Mouse (Mus musculus) stomach, postnatal 0 days (tissue): Measurements from ENCODE around the gene Epp13. TPM values are rescaled to one million over a fixed set of nuclear protein-coding genes. Genes with fewer than 3 reads are reported as not detected.
"Not testable (repeated sequence)": the region's sequence is repeated elsewhere in the genome, so short reads cannot be mapped to it uniquely, and the experiment has no call there.

ENCODE experiments used
- ATAC-seq: fragments of 200-750 bp; cut with Nextera tagmentation; 2 replicates; pipeline ENCODE4 v1.8.0; 2017; ENCODE audit not compliant: low FRiP score, low TSS enrichment
- DNase-seq: peaks from one replicate; pipeline ENCODE4 v3.0.0-alpha.2; 2016; ENCODE audit warnings: low spot score
- H3K27ac ChIP-seq: fragments of 300-500 bp; sonication (generic); replicated peaks from 2 replicates; pipeline ENCODE4 v1.5.1; 2014; ENCODE audit warnings: mild to moderate bottlenecking, control low read depth
- H3K27me3 ChIP-seq: fragments of 300-500 bp; sonication (generic); 2 replicates; pipeline ENCODE4 v1.6.1; 2014; ENCODE audit warnings: low read length; ENCODE audit not compliant: control insufficient read depth, insufficient read depth
- H3K36me3 ChIP-seq: fragments of 300-500 bp; sonication (generic); 2 replicates; pipeline ENCODE4 v1.6.1; 2014; ENCODE audit warnings: low read length, mixed read lengths; ENCODE audit not compliant: control insufficient read depth, insufficient read depth
- H3K4me1 ChIP-seq: fragments of 300-500 bp; sonication (generic); replicated peaks from 2 replicates; pipeline ENCODE4 v1.6.1; 2014; ENCODE audit warnings: antibody characterized with exemption; ENCODE audit not compliant: control insufficient read depth, insufficient read depth
- H3K4me2 ChIP-seq: fragments of 300-500 bp; sonication (generic); replicated peaks from 2 replicates; pipeline ENCODE4 v1.6.1; 2014; ENCODE audit warnings: low read depth, mild to moderate bottlenecking, control low read depth, moderate library complexity
- H3K4me3 ChIP-seq: fragments of 300-500 bp; sonication (generic); 2 replicates; pipeline ENCODE4 v1.5.1; 2014; ENCODE audit warnings: low read depth, low read length, control low read depth
- H3K9ac ChIP-seq: fragments of 300-500 bp; sonication (generic); 2 replicates; pipeline ENCODE4 v1.6.1; 2014; ENCODE audit warnings: mild to moderate bottlenecking, low read length, control low read depth, mixed read lengths
- H3K9me3 ChIP-seq: fragments of 300-500 bp; sonication (generic); 2 replicates; pipeline ENCODE4 v1.6.1; 2016; ENCODE audit warnings: low read length; ENCODE audit not compliant: control insufficient read depth
- CTCF ChIP-seq: IDR thresholded peaks from 2 replicates; pipeline ENCODE4 v1.5.1; 2016; ENCODE audit warnings: antibody characterized with exemption, low read depth, mild to moderate bottlenecking, moderate library complexity
- EP300 ChIP-seq: optimal IDR thresholded peaks from 2 replicates; pipeline ENCODE3; 2016; ENCODE audit warnings: antibody characterized with exemption
- WGBS: fragments of 180-500 bp; shearing (Covaris S2); extraction: QIAGEN DNeasy Blood & Tissue Kit; methylation state at CpG from one replicate; pipeline ENCODE4 v1.1.7; 2014; 5-methylcytosine and 5-hydroxymethylcytosine counted together
- polyA plus RNA-seq: library from polyadenylated mRNA; unstranded; fragments of >200 nt; fragmentation: Nextera tagmentation; extraction: Ambion mirVana; gene quantifications from 2 replicates; pipeline ENCODE4 v1.2.1, GENCODE M21; 2015

Epp13 gene
- not detected in 2 replicates for polyA plus RNA-seq

GRCm38 (mm10) chr7:6252410-6252809 lies at the start of gene Epp13:
TSS of gene Epp13 (plus strand) at chr7:6252710.
- H3K9me3 ChIP-seq: no peaks in the 10 kb centered on the region
- 83% methylated on average over 6 of the region's 6 CpGs for WGBS
- H3K4me2 ChIP-seq: no peak within 1 kb of the TSS
- no peak within 1 kb of the TSS for H3K4me3 ChIP-seq
- no peaks in the 10 kb centered on the region for H3K4me1 ChIP-seq
- no peaks in the 10 kb centered on the region for H3K36me3 ChIP-seq
- no peaks in the 10 kb centered on the region for H3K27me3 ChIP-seq
- TF ChIP-seq CTCF: no peak
- TF ChIP-seq EP300: no peak
- H3K27ac ChIP-seq: no peak within 1 kb of the TSS
- no peak for ATAC-seq
- no peak for DNase-seq
- H3K9ac ChIP-seq: no peak within 1 kb of the TSS

- no peaks in the 10 kb centered on the region for H3K27me3 ChIP-seq
- H3K9me3 ChIP-seq: no peaks in the 10 kb centered on the region
- H3K27ac ChIP-seq: no peak overlapping the region
- DNase-seq (no peak), ATAC-seq (no peak)
- H3K4me2 ChIP-seq: no peak overlapping the region
- no peak overlapping the region for H3K4me3 ChIP-seq
- TF ChIP-seq CTCF (no peak), EP300 (no peak)
- 75% methylated on average over 3 of the region's 3 CpGs for whole genome bisulfite sequencing
- no peaks in the 10 kb centered on the region for H3K4me1 ChIP-seq
- no peak overlapping the region for H3K9ac ChIP-seq
- H3K36me3 ChIP-seq: no peaks in the 10 kb centered on the region
These were observed 48.3 kb upstream of the Epp13 start for GRCm38 (mm10) chr7:6204200-6204599.

- no peak overlapping the region for H3K9ac ChIP-seq
- H3K36me3 ChIP-seq: no peaks in the 10 kb centered on the region
- no peak overlapping the region for H3K4me2 ChIP-seq
- H3K9me3 ChIP-seq: no peaks in the 10 kb centered on the region
- 47% methylated on average over 5 of the region's 5 CpGs for WGBS
- no peak for ATAC-seq
- TF ChIP-seq EP300 (no peak), CTCF (peak; percentile 52)
- H3K4me3 ChIP-seq: no peak overlapping the region
- no peaks in the 10 kb centered on the region for H3K27me3 ChIP-seq
- peak; percentile 19 for DNase-seq
- H3K4me1 ChIP-seq: no peaks in the 10 kb centered on the region
- H3K27ac ChIP-seq: no peak overlapping the region
These were observed 39.4 kb upstream of the Epp13 start for GRCm38 (mm10) chr7:6213144-6213543.

- H3K4me1 ChIP-seq, ATAC-seq, H3K9me3 ChIP-seq, H3K27ac ChIP-seq, H3K9ac ChIP-seq, H3K36me3 ChIP-seq, DNase-seq, H3K4me3 ChIP-seq, H3K27me3 ChIP-seq, H3K4me2 ChIP-seq: not testable (repeated sequence)
- 67% methylated on average over 3 of the region's 4 CpGs for WGBS
These were observed 37.8 kb upstream of the Epp13 start for GRCm38 (mm10) chr7:6214691-6215090.

GRCm38 (mm10) chr7:6220147-6220546 lies 32.4 kb upstream of the Epp13 start:
- 47% methylated on average over 3 of the region's 3 CpGs for WGBS
- ATAC-seq (no peak), DNase-seq (no peak)
- Histone ChIP-seq H3K4me2 (no peak overlapping the region), H3K27me3 (no peaks in the 10 kb centered on the region), H3K4me3 (no peak overlapping the region), H3K4me1 (no peaks in the 10 kb centered on the region), H3K36me3 (no peaks in the 10 kb centered on the region), H3K27ac (no peak overlapping the region), H3K9me3 (no peaks in the 10 kb centered on the region), H3K9ac (no peak overlapping the region)
- TF ChIP-seq EP300 (no peak), CTCF (no peak)

- no peaks in the 10 kb centered on the region for H3K9me3 ChIP-seq
- no peak within 1 kb of the TSS for H3K4me3 ChIP-seq
- TF ChIP-seq CTCF (no peak), EP300 (no peak)
- H3K9ac ChIP-seq: no peak within 1 kb of the TSS
- no peaks in the 10 kb centered on the region for H3K27me3 ChIP-seq
- WGBS: 91% methylated on average over 12 of the region's 12 CpGs
- no peak within 1 kb of the TSS for H3K27ac ChIP-seq
- DNase-seq (no peak), ATAC-seq (no peak)
- no peaks in the 10 kb centered on the region for H3K4me1 ChIP-seq
- no peaks in the 10 kb centered on the region for H3K36me3 ChIP-seq
- no peak within 1 kb of the TSS for H3K4me2 ChIP-seq
These were observed 30.5 kb upstream of the Epp13 start, which contains the start of gene Zscan5b for GRCm38 (mm10) chr7:6221978-6222377. TSS of gene Zscan5b (plus strand) at chr7:6222278.
